30 mouse cellular contexts compared by ENCODE assay signal in the genomic region with DNA sequence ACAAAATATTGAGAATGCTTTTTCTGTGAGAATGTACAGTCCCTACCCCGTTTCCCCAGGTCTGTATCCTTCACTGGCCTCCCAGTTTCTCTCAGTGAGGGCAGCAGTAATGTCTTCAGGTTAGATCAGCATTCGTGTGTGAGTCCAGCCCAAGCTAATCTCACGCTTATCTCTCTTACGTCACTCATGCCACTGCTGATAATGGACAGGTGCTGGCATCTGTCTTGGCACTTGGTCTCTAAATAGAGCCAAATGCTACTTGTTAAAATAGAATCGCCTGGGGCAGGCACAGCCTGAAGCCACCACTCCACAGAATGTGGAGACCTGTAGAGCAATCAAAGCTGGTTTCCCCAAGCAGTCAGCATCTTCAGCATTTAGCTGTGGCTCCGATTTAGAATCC. TPM values are rescaled to one million over a fixed set of nuclear protein-coding genes. Genes with fewer than 3 reads are reported as not detected.
"Had no signal": no experiment of that assay in that cellular context is flagged by ENCODE, and none has a peak within 500 bp of the region (broad histone marks: within the 10 kb centered on the region; RNA-seq: fewer than 3 reads in every experiment).

No protein-coding gene starts in this region.

- ATAC-seq: liver, postnatal 0 days; midbrain, embryonic 16.5 days had no signal

- H3K9me3 ChIP-seq: intestine, embryonic 15.5 days; limb, embryonic 10.5 days; limb, embryonic 13.5 days; midbrain, embryonic 12.5 days had no signal

- H3K4me3 ChIP-seq: intestine, embryonic 15.5 days; layer of hippocampus, adult 2 months; limb, embryonic 10.5 days; limb, embryonic 13.5 days; midbrain, embryonic 12.5 days had no signal

- H3K4me1 ChIP-seq: limb, embryonic 10.5 days; limb, embryonic 13.5 days; midbrain, embryonic 12.5 days had no signal

- H3K4me2 ChIP-seq: limb, embryonic 13.5 days; liver, embryonic 11.5 days; lung, embryonic 14.5 days; midbrain, embryonic 12.5 days had no signal

- H3K27me3 ChIP-seq: intestine, embryonic 15.5 days; limb, embryonic 13.5 days; midbrain, embryonic 12.5 days had no signal

- H3K9ac ChIP-seq: intestine, embryonic 15.5 days; limb, embryonic 13.5 days; liver, embryonic 14.5 days; liver, postnatal 0 days; lung, embryonic 14.5 days; midbrain, embryonic 12.5 days had no signal

- DNase-seq: kidney, adult 2 months; layer of hippocampus, adult 9-11 months; liver, postnatal 0 days; lung, embryonic 14.5 days; lung, postnatal 14 days; lung, postnatal 4 days; thymus, adult 18-20 months; thymus, postnatal 36 days had no signal

- H3K27ac ChIP-seq: intestine, embryonic 15.5 days; kidney, postnatal 0 days; layer of hippocampus, adult 2 months; limb, embryonic 10.5 days; limb, embryonic 13.5 days; liver, embryonic 14.5 days; midbrain, embryonic 12.5 days had no signal

- H3K36me3 ChIP-seq: intestine, embryonic 15.5 days; limb, embryonic 10.5 days; limb, embryonic 13.5 days; midbrain, embryonic 12.5 days had no signal

RNA-seq across cellular contexts. Expression of a gene that starts 8.0 kb away (rescaled TPM):
- total RNA-seq: layer of hippocampus, adult 2 months; layer of hippocampus, postnatal 25 days; left cerebral cortex, adult 18-20 months; left cerebral cortex, postnatal 25 days; megakaryocyte progenitor cell, adult 5-6 weeks; megakaryocyte-erythroid progenitor cell, adult 5-6 weeks; monocyte, adult 5-6 weeks had no signal
- polyA plus RNA-seq: limb, embryonic 10.5 days; midbrain, embryonic 12.5 days; midbrain, embryonic 16.5 days; neural tube, embryonic 11.5 days; neural tube, embryonic 14.5 days; stomach, embryonic 14.5 days had no signal

RNA-seq across cellular contexts. Expression of a gene that starts 25.6 kb away (rescaled TPM):
- total RNA-seq: layer of hippocampus, adult 2 months; layer of hippocampus, postnatal 25 days; left cerebral cortex, adult 18-20 months; left cerebral cortex, postnatal 25 days; megakaryocyte progenitor cell, adult 5-6 weeks; megakaryocyte-erythroid progenitor cell, adult 5-6 weeks; monocyte, adult 5-6 weeks had no signal
- polyA plus RNA-seq: kidney, embryonic 14.5 days; limb, embryonic 10.5 days; limb, embryonic 13.5 days; liver, embryonic 11.5 days; lung, embryonic 14.5 days; midbrain, embryonic 12.5 days; midbrain, embryonic 16.5 days; neural tube, embryonic 11.5 days; neural tube, embryonic 14.5 days; testis, adult 2 months; urinary bladder, adult 2 months had no signal

RNA-seq across cellular contexts. Expression of a gene that starts 29.5 kb away (rescaled TPM):
- total RNA-seq: layer of hippocampus, adult 2 months; layer of hippocampus, postnatal 25 days; left cerebral cortex, adult 18-20 months; left cerebral cortex, postnatal 25 days; megakaryocyte-erythroid progenitor cell, adult 5-6 weeks; monocyte, adult 5-6 weeks had no signal
- polyA plus RNA-seq: intestine, embryonic 15.5 days; kidney, adult 2 months; kidney, embryonic 14.5 days; large intestine, adult 2 months; limb, embryonic 10.5 days; limb, embryonic 13.5 days; liver, embryonic 11.5 days; liver, postnatal 0 days; lung, embryonic 14.5 days; midbrain, embryonic 12.5 days; midbrain, embryonic 16.5 days; neural tube, embryonic 11.5 days; neural tube, embryonic 14.5 days; stomach, embryonic 14.5 days had no signal

RNA-seq across cellular contexts. Expression of a gene that starts 49.8 kb away (rescaled TPM):
- total RNA-seq: layer of hippocampus, adult 2 months; layer of hippocampus, postnatal 25 days had no signal
- polyA plus RNA-seq: kidney, embryonic 14.5 days; limb, embryonic 10.5 days; limb, embryonic 13.5 days; lung, embryonic 14.5 days; midbrain, embryonic 12.5 days; midbrain, embryonic 16.5 days; neural tube, embryonic 11.5 days; neural tube, embryonic 14.5 days had no signal

RNA-seq across cellular contexts. Expression of a gene that starts 56.9 kb away (rescaled TPM):
- total RNA-seq: layer of hippocampus, adult 2 months; layer of hippocampus, postnatal 25 days; left cerebral cortex, adult 18-20 months; left cerebral cortex, postnatal 25 days; megakaryocyte progenitor cell, adult 5-6 weeks; megakaryocyte-erythroid progenitor cell, adult 5-6 weeks; monocyte, adult 5-6 weeks had no signal
- polyA plus RNA-seq: intestine, embryonic 15.5 days; kidney, adult 2 months; kidney, embryonic 14.5 days; kidney, postnatal 0 days; large intestine, adult 2 months; limb, embryonic 10.5 days; limb, embryonic 13.5 days; liver, postnatal 0 days; lung, embryonic 14.5 days; midbrain, embryonic 12.5 days; midbrain, embryonic 16.5 days; neural tube, embryonic 11.5 days; neural tube, embryonic 14.5 days; stomach, embryonic 14.5 days had no signal
